Mouse (Mus musculus) natural killer cell, adult 2 months (primary cell): ENCODE measurements around the gene Gm3106.
"Not testable (repeated sequence)": the region's sequence is repeated elsewhere in the genome, so short reads cannot be mapped to it uniquely, and the experiment has no call there.

Source experiments
- DNase-seq, 2 experiments: peaks; one replicate each; pipeline ENCODE4 v3.0.0; 2022; ENCODE audit warnings: low spot score in 2 of 2

Gene Gm3106

GRCm38 (mm10) chr5:94217705-94218104 lies at the start of gene Gm3106:
Gene Gm3106, plus strand, starts transcription at chr5:94218005.
- not testable (repeated sequence) for DNase-seq
